Mouse (Mus musculus) forebrain, embryonic 11.5 days (tissue): ENCODE data around the gene Mlst8. TPM values are rescaled to one million over a fixed set of nuclear protein-coding genes. Genes with fewer than 3 reads are reported as not detected.

Experiments used
- ATAC-seq: fragments of 200-750 bp; cut with Nextera tagmentation; replicated peaks from 2 replicates; pipeline ENCODE4 v1.8.0; 2017; ENCODE audit warnings: moderate TSS enrichment; ENCODE audit not compliant: low FRiP score
- DNase-seq: peaks from one replicate; pipeline ENCODE4 v3.0.0-alpha.2; 2017; ENCODE audit warnings: low spot score
- H3K27ac ChIP-seq: fragments of 300-500 bp; sonication (generic); 2 replicates; pipeline ENCODE4 v1.5.1; 2014; ENCODE audit warnings: low read depth, low read length
- H3K27me3 ChIP-seq: fragments of 300-500 bp; sonication (generic); 2 replicates; pipeline ENCODE4 v1.6.1; 2014; ENCODE audit warnings: mild to moderate bottlenecking, low read length, mixed read lengths; ENCODE audit not compliant: control insufficient read depth, insufficient read depth
- H3K36me3 ChIP-seq: fragments of 300-500 bp; sonication (generic); 2 replicates; pipeline ENCODE4 v1.6.1; 2014; ENCODE audit warnings: mild to moderate bottlenecking, low read length, moderate library complexity, mixed read lengths; ENCODE audit not compliant: control insufficient read depth, insufficient read depth
- H3K4me1 ChIP-seq: fragments of 300-500 bp; sonication (generic); replicated peaks from 2 replicates; pipeline ENCODE4 v1.6.1; 2014; ENCODE audit warnings: low read length, mixed read lengths; ENCODE audit not compliant: control insufficient read depth, insufficient read depth
- H3K4me2 ChIP-seq: fragments of 300-500 bp; sonication (generic); 2 replicates; pipeline ENCODE4 v1.6.1; 2014; ENCODE audit warnings: low read depth, mild to moderate bottlenecking, low read length, moderate library complexity, mixed read lengths; ENCODE audit not compliant: severe bottlenecking
- H3K4me3 ChIP-seq: fragments of 300-500 bp; sonication (generic); 2 replicates; pipeline ENCODE4 v1.5.1; 2014; ENCODE audit warnings: low read depth, low read length
- H3K9ac ChIP-seq: fragments of 300-500 bp; sonication (generic); 2 replicates; pipeline ENCODE4 v1.6.1; 2014; ENCODE audit warnings: low read length
- H3K9me3 ChIP-seq: fragments of 300-500 bp; sonication (generic); 2 replicates; pipeline ENCODE4 v1.6.1; 2016; ENCODE audit warnings: low read length, mixed read lengths; ENCODE audit not compliant: control insufficient read depth
- WGBS: fragments of 180-500 bp; shearing (Covaris S2); extraction: QIAGEN DNeasy Blood & Tissue Kit; methylation state at CpG from one replicate; pipeline ENCODE4 v1.1.7; 2014; 5-methylcytosine and 5-hydroxymethylcytosine counted together
- polyA plus RNA-seq: library from polyadenylated mRNA; unstranded; fragments of >200 nt; fragmentation: Nextera tagmentation; extraction: Ambion mirVana; gene quantifications from 2 replicates; pipeline ENCODE4 v1.2.1, GENCODE M21; 2014

Mlst8 gene
- polyA plus RNA-seq, 1 experiment from 2014 or later: 34.0 TPM

DNA sequence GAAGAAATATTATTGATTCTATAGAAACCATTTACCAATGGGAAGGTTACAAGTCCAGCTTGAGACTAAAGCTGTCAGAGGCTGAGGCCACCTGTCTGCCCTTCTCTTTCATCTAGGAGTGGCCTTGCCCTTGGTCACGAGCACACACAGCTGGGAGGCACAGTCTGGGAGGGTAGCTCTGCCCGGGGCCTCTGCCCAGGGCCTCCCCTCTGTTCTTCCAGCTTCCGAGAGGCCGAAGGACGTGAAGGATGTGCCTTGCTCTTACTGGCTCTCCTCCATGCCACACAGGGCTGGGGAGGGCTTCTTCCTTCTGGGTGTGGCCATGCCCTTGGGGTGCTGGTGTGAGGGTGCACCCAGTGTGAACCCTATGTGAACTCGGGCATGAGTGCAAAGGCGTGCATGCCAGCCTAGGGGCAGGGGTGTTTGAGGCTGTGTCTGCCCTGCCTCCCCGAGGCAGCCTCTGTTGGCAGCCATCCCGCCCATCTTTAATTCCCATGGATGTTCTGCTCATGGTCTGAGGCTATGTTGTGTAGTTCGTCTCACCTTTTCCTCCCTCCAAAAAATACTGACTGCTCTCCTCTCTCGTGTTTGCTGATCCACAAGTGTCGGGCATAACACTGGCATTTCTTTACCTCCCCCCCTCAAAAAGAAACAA is 29.1 kb upstream of the Mlst8 start:
- no peak for ATAC-seq
- H3K36me3 ChIP-seq: peaks cover 18% of the 10 kb centered on the region

DNA sequence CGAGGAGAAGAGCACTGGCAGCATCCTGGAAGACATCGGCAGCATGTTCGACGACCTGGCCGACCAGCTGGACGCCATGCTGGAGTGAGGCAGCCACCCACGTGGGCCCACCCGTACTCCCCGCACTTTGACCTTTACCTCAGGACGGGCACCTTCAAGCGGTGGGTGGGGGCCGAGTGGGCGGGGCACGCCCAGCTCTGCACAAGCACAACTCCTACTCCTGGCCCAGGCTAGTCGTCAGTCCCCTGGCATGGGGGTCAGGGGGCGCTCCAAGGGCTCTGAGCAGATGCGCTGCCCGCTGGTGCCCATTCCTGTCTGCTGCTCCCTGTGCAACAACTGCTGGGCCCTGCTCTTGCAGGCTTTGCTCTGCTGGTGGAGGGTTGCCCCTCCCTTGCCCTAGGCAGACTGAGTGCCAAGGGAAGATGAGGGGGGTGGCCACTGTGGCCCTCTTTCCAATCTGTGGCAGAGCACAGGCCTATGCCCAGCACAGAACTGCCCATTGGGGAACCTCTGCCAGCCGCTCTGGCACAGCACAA is 28.3 kb upstream of the Mlst8 start:
- no peak for DNase-seq
- H3K9me3 ChIP-seq: no peaks in the 10 kb centered on the region
- no peaks in the 10 kb centered on the region for H3K27me3 ChIP-seq
- no peak for ATAC-seq
- WGBS: 48% methylated on average over 19 of the region's 19 CpGs
- no peak overlapping the region for H3K27ac ChIP-seq
- H3K36me3 ChIP-seq: peaks cover 17% of the 10 kb centered on the region
- no peaks in the 10 kb centered on the region for H3K4me1 ChIP-seq
- H3K4me2 ChIP-seq: no peak overlapping the region
- H3K4me3 ChIP-seq: no peak overlapping the region
- no peak overlapping the region for H3K9ac ChIP-seq

More for the DNA sequence above, 29.1 kb upstream of the Mlst8 start:
- H3K27me3 ChIP-seq: no peaks in the 10 kb centered on the region
- H3K9ac ChIP-seq: no peak overlapping the region
- H3K27ac ChIP-seq: no peak overlapping the region
- no peak for DNase-seq
- no peaks in the 10 kb centered on the region for H3K4me1 ChIP-seq
- H3K4me2 ChIP-seq: no peak overlapping the region
- H3K4me3 ChIP-seq: no peak overlapping the region
- no peaks in the 10 kb centered on the region for H3K9me3 ChIP-seq
- WGBS: 85% methylated on average over 12 of the region's 12 CpGs

DNA sequence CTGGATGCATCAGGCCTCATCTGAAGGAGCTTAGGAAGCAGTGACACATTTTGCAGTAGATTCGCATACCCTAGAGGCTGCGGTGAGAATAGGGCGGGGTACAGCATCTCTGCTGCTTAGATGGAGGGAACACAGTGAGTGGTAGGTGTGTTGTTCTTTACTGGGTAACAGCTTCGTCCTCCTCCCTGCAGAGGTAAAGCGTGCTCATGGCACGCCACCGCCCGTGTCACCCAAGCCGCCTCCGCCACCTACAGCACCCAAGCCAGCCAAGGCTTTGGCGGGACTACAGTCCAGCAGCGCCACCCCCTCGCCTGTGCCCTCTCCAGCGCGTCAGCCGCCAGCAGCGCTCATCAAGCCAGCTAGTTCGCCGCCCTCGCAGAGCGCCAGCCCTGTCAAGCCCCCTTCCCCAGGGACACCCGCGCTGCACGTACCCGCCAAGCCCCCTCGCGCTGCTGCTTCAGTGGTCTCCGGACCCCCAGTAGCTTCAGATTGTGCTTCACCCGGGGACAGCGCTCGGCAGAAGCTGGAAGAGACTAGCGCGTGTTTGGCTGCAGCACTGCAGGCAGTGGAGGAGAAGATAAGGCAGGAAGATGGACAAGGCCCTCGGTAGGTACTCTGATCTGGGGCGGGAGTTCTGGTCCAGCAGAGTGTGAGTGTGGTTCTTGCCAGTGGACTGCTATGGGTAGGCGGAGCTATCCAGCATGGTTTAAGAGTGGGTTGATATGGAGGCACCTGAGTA is 27.6 kb upstream of the Mlst8 start:
- Histone ChIP-seq H3K4me1 (no peaks in the 10 kb centered on the region), H3K9me3 (no peaks in the 10 kb centered on the region), H3K36me3 (peaks cover 12% of the 10 kb centered on the region), H3K9ac (no peak overlapping the region), H3K4me3 (no peak overlapping the region), H3K4me2 (no peak overlapping the region), H3K27ac (no peak overlapping the region), H3K27me3 (no peaks in the 10 kb centered on the region)
- 29% methylated on average over 36 of the region's 36 CpGs for WGBS
- no peak for ATAC-seq
- DNase-seq: no peak

DNA sequence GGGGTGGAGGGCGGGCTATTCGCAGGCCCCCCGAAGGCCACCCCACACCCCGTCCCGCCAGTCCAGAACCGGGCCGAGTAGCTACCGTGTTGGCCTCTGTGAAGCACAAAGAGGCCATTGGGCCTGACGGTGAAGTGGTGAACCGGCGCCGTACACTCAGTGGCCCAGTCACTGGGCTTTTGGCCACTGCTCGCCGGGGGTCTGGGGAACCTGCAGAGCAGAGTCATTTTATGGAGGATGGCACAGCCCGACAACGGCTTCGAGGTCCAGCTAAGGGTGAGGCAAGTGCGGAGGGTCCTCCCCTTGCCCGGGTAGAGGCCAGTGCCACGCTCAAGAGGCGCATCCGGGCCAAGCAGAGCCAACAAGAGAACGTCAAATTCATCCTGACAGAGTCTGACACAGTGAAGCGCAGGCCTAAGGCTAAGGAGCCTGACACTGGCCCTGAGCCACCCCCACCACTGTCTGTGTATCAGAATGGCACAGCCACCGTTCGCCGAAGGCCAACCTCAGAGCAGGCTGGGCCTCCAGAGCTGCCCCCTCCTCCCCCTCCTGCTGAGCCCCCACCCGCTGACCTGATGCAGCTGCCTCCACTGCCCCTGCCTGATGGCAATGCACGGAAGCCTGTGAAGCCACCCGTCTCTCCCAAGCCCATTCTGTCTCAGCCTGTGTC is 26.5 kb upstream of the Mlst8 start:
- Histone ChIP-seq H3K9me3 (no peaks in the 10 kb centered on the region), H3K27ac (no peak overlapping the region), H3K9ac (no peak overlapping the region), H3K4me2 (no peak overlapping the region), H3K4me1 (no peaks in the 10 kb centered on the region), H3K4me3 (no peak overlapping the region), H3K36me3 (peaks cover 7% of the 10 kb centered on the region), H3K27me3 (no peaks in the 10 kb centered on the region)
- ATAC-seq: no peak
- no peak for DNase-seq
- 91% methylated on average over 30 of the region's 30 CpGs for WGBS

DNA sequence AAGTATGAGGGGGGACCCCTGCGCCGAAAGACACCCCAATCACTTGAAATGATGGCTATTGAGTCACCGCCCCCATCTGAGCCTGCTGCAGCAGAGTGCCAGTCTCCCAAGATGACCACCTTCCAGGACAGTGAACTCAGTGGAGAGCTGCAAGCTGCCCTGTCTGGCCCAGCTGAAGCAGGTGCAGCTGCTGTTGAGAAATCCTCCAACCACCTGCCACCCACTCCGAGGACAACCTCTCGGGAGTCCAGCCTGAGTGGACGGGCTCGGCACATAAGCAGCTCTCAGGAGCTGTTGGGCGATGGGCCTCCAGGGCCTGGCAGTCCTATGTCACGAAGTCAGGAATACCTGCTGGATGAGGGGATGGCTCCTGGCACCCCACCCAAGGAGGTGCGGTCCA is 25.2 kb upstream of the Mlst8 start:
- no peak overlapping the region for H3K9ac ChIP-seq
- H3K4me1 ChIP-seq: no peaks in the 10 kb centered on the region
- no peak overlapping the region for H3K4me3 ChIP-seq
- H3K27me3 ChIP-seq: no peaks in the 10 kb centered on the region
- DNase-seq (no peak), ATAC-seq (no peak)
- 94% methylated on average over 10 of the region's 10 CpGs for WGBS
- no peak overlapping the region for H3K4me2 ChIP-seq
- no peaks in the 10 kb centered on the region; the same call in 1 of the 2 replicates for H3K36me3 ChIP-seq
- H3K27ac ChIP-seq: no peak overlapping the region
- no peaks in the 10 kb centered on the region for H3K9me3 ChIP-seq

DNA sequence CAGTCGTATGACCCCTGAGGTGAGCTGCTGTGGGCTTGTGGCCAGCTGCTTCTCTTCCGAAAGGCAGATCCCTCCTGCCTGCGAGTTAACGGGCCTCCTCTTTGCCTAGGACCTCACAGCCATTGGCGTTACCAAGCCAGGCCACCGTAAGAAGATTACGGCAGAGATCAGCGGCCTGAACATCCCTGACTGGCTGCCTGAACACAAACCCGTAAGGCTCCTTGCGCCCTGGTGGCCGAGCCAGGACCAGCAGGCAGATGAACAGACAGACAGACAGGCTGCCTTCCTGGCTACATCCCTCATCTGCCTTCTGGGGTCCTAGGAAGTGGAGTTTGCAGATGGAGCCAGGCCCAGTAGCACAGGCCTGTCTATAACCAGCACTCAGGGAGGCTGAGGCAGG is 23.3 kb upstream of the Mlst8 start:
- H3K4me3 ChIP-seq: no peak overlapping the region
- H3K36me3 ChIP-seq: no peaks in the 10 kb centered on the region
- ATAC-seq (no peak), DNase-seq (no peak)
- H3K27me3 ChIP-seq: no peaks in the 10 kb centered on the region
- H3K9ac ChIP-seq: no peak overlapping the region
- H3K4me1 ChIP-seq: no peaks in the 10 kb centered on the region
- H3K4me2 ChIP-seq: no peak overlapping the region
- H3K9me3 ChIP-seq: no peaks in the 10 kb centered on the region
- 35% methylated on average over 11 of the region's 11 CpGs for WGBS
- no peak overlapping the region for H3K27ac ChIP-seq

DNA sequence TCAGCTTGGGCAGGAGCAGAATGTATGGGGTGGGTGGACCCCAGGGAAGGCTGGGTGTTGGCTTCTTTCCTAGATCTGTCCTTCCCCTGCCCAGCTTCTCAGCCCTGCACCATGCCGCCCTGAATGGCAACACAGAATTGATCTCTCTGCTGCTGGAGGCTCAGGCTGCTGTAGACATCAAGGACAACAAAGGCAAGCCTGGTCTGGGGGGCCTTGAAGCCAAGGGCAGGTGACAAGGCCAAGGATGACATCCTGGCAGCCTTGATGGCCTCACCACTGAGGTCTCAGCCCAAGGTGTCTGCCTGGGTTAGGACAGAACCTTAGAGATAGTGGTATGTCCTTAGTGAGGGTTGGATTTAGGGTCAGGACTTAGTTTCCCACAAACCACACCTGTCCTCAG is 17.1 kb upstream of the Mlst8 start:
- no peak for DNase-seq
- WGBS: 87% methylated on average over 1 of the region's 1 CpGs
- ATAC-seq: no peak
- Histone ChIP-seq H3K9ac (no peak overlapping the region), H3K4me1 (no peaks in the 10 kb centered on the region), H3K27me3 (no peaks in the 10 kb centered on the region), H3K36me3 (no peaks in the 10 kb centered on the region), H3K9me3 (no peaks in the 10 kb centered on the region), H3K4me3 (no peak overlapping the region), H3K4me2 (no peak overlapping the region), H3K27ac (no peak overlapping the region)

DNA sequence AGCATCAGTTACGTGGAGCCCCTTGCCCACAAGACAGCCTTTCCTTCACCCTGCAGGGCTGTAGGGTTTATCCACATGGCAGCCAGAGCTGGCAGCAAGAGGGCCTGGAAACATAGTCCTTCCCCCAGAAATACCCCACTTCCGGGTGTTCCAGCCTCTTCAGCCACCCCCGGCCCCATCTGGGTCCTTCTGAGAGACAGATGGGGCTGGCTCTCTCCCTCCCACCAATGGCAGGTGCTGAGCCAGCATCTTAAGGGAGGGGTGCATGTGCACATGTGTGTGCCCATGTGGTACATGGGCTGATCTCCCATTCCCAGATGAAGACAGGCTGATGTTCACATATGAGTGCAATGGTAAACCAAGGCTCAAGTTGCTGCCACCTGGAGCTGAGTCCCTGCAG is 16.6 kb upstream of the Mlst8 start:
- H3K36me3 ChIP-seq: no peaks in the 10 kb centered on the region
- ATAC-seq (no peak), DNase-seq (no peak)
- no peaks in the 10 kb centered on the region; the same call in 1 of the 2 replicates for H3K4me1 ChIP-seq
- no peaks in the 10 kb centered on the region for H3K27me3 ChIP-seq
- no peak overlapping the region for H3K4me3 ChIP-seq
- H3K27ac ChIP-seq: no peak overlapping the region
- no peak overlapping the region for H3K9ac ChIP-seq
- no peak overlapping the region for H3K4me2 ChIP-seq
- no peaks in the 10 kb centered on the region for H3K9me3 ChIP-seq
- WGBS: 86% methylated on average over 3 of the region's 3 CpGs
